Mouse (Mus musculus) lung, embryonic 16.5 days (tissue): ENCODE results near the gene Tram2. TPM values are rescaled to one million over a fixed set of nuclear protein-coding genes. Genes with fewer than 3 reads are reported as not detected.

Source experiments
- ATAC-seq: fragments of 200-750 bp; cut with Nextera tagmentation; 2 replicates; pipeline ENCODE4 v1.8.0; 2017; ENCODE audit warnings: low read depth, mild to moderate bottlenecking, moderate library complexity
- H3K27ac ChIP-seq: fragments of 300-500 bp; sonication (generic); 2 replicates; pipeline ENCODE4 v1.5.1; 2014; ENCODE audit warnings: mild to moderate bottlenecking, control low read depth, low read length
- H3K27me3 ChIP-seq: fragments of 300-500 bp; sonication (generic); 2 replicates; pipeline ENCODE4 v1.6.1; 2014; ENCODE audit warnings: low read depth, low read length, mixed read lengths; ENCODE audit not compliant: control insufficient read depth, insufficient read depth
- H3K36me3 ChIP-seq: fragments of 300-500 bp; sonication (generic); 2 replicates; pipeline ENCODE4 v1.6.1; 2014; ENCODE audit warnings: low read length; ENCODE audit not compliant: control insufficient read depth, insufficient read depth
- H3K4me1 ChIP-seq: fragments of 300-500 bp; sonication (generic); replicated peaks from 2 replicates; pipeline ENCODE4 v1.6.1; 2014; ENCODE audit warnings: low read length, mixed read lengths; ENCODE audit not compliant: control insufficient read depth, insufficient read depth
- H3K4me2 ChIP-seq: fragments of 300-500 bp; sonication (generic); 2 replicates; pipeline ENCODE4 v1.6.1; 2014; ENCODE audit warnings: low read depth, low read length, control low read depth
- H3K4me3 ChIP-seq: fragments of 300-500 bp; sonication (generic); 2 replicates; pipeline ENCODE4 v1.5.1; 2014; ENCODE audit warnings: mild to moderate bottlenecking, low read length, control low read depth
- H3K9ac ChIP-seq: fragments of 300-500 bp; sonication (generic); 2 replicates; pipeline ENCODE4 v1.6.1; 2014; ENCODE audit warnings: low read length, control low read depth
- H3K9me3 ChIP-seq: fragments of 300-500 bp; sonication (generic); 2 replicates; pipeline ENCODE4 v1.6.1; 2016; ENCODE audit warnings: low read length; ENCODE audit not compliant: control insufficient read depth
- WGBS: fragments of 180-500 bp; shearing (Covaris S2); extraction: QIAGEN DNeasy Blood & Tissue Kit; methylation state at CpG from one replicate; pipeline ENCODE4 v1.1.7; 2014; 5-methylcytosine and 5-hydroxymethylcytosine counted together
- polyA plus RNA-seq: library from polyadenylated mRNA; unstranded; fragments of >200 nt; fragmentation: Nextera tagmentation; extraction: Ambion mirVana; gene quantifications from 2 replicates; pipeline ENCODE4 v1.2.1, GENCODE M21; 2015

The Tram2 gene
- polyA plus RNA-seq, 1 experiment from 2014 or later = 8.6 TPM

GRCm38 (mm10) chr1:21086291-21086690, 7.3 kb upstream of the Tram2 start:
- WGBS = 77% methylated on average over 5 of the region's 5 CpGs
- Histone ChIP-seq H3K9ac (no peak overlapping the region), H3K27me3 (no peaks in the 10 kb centered on the region), H3K4me3 (no peak overlapping the region), H3K4me2 (no peak overlapping the region), H3K9me3 (no peaks in the 10 kb centered on the region), H3K4me1 (peaks cover 8% of the 10 kb centered on the region; the same call in 1 of the 2 replicates), H3K27ac (no peak overlapping the region), H3K36me3 (no peaks in the 10 kb centered on the region)
- no peak for ATAC-seq

DNA sequence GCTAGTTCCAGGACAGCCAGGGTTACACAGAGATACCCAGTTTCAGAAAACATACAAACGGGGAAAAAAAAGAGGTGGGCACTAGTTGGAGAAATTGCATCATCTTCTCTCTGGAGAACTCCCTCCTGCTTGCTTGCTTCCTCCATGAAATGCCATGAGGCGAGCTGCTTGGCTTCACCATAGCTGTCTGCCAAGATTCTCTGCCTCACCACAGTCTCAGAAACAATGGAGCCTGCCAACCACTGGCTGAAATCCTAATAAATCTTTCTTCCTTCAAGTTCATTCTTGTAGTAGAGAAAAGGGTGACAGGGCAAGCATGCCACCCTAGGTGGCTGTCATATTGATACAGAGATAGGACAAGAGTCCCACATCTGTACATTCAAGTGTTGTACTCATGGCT, 5.6 kb upstream of the Tram2 start:
- H3K36me3 ChIP-seq = no peaks in the 10 kb centered on the region
- no peaks in the 10 kb centered on the region for H3K9me3 ChIP-seq
- H3K27ac ChIP-seq = no peak overlapping the region
- no peak for ATAC-seq
- H3K4me1 ChIP-seq = peaks cover 5% of the 10 kb centered on the region; the same call in 1 of the 2 replicates
- no peak overlapping the region for H3K4me2 ChIP-seq
- 48% methylated on average over 2 of the region's 2 CpGs for WGBS
- no peak overlapping the region for H3K4me3 ChIP-seq
- H3K27me3 ChIP-seq = no peaks in the 10 kb centered on the region
- no peak overlapping the region for H3K9ac ChIP-seq

GRCm38 (mm10) chr1:21080362-21080761, 1.3 kb upstream of the Tram2 start:
- Histone ChIP-seq H3K27ac (no peak overlapping the region), H3K27me3 (no peaks in the 10 kb centered on the region), H3K9ac (no peak overlapping the region), H3K36me3 (no peaks in the 10 kb centered on the region), H3K4me3 (no peak overlapping the region), H3K4me1 (peaks cover 28% of the 10 kb centered on the region), H3K4me2 (no peak overlapping the region), H3K9me3 (no peaks in the 10 kb centered on the region)
- no peak for ATAC-seq
- WGBS = 87% methylated on average over 12 of the region's 12 CpGs

DNA sequence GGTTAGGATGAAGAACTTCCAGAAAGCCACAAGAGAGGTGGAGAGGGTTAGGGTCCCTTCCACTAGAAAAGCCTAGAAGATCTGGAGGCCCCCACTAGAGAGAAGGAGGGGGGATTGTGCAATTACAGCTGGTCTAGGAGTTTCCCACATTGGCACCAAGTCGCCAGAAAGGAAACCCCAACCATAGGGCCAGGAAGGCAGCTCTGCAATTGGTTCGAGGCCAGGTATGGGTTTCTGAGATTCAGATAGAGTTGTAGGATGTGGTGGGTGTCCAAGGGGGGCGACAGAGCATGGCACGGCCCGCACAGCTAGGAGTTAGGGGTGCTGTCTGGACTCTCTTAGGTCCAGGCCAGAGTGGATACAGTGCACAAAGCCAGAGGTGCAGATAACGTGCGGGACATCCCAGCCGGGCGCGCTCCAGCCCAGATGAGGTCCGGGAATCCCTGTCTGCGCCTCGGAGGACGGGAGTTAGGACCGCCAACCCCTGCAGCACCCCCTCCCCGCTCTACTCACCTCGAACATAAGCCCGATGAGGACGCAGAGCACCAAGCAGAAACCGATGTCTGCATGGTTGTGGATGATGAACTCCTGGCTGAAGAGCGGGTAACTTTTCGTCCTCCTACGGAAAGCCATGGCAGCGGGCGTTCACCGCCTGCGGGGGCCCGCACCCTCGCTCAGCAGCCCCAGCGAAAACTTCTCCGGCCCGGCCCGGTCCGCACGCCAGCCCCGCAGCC, 381 bp downstream of the Tram2 start:
- H3K27me3 ChIP-seq = no peaks in the 10 kb centered on the region
- ATAC-seq = peak; percentile 43
- WGBS = under 1% methylated on average over 29 of the region's 36 CpGs
- H3K36me3 ChIP-seq = no peaks in the 10 kb centered on the region
- no peaks in the 10 kb centered on the region for H3K9me3 ChIP-seq
- peaks cover 39% of the 10 kb centered on the region for H3K4me1 ChIP-seq
- peak overlapping the region; percentile 76 for H3K9ac ChIP-seq
- H3K4me3 ChIP-seq = peak overlapping the region; percentile 73
- peak overlapping the region; percentile 51 for H3K4me2 ChIP-seq
- H3K27ac ChIP-seq = peak overlapping the region; percentile 47

- Histone ChIP-seq H3K4me2 (peak overlapping the region; percentile 51), H3K9me3 (no peaks in the 10 kb centered on the region), H3K4me1 (peaks cover 43% of the 10 kb centered on the region), H3K36me3 (no peaks in the 10 kb centered on the region), H3K27ac (no peak overlapping the region), H3K27me3 (no peaks in the 10 kb centered on the region), H3K4me3 (peak overlapping the region; percentile 73), H3K9ac (peak overlapping the region; percentile 76)
- 52% methylated on average over 7 of the region's 7 CpGs for WGBS
- no peak for ATAC-seq
These were observed 1.4 kb downstream of the Tram2 start for GRCm38 (mm10) chr1:21077619-21078018.

- 46% methylated on average over 5 of the region's 5 CpGs for WGBS
- Histone ChIP-seq H3K9me3 (no peaks in the 10 kb centered on the region), H3K36me3 (no peaks in the 10 kb centered on the region), H3K4me1 (peaks cover 43% of the 10 kb centered on the region), H3K4me2 (peak overlapping the region; percentile 51), H3K27ac (no peak overlapping the region), H3K4me3 (peak overlapping the region; percentile 73), H3K9ac (peak overlapping the region; percentile 76), H3K27me3 (no peaks in the 10 kb centered on the region)
- ATAC-seq = no peak
These were observed 1.8 kb downstream of the Tram2 start for GRCm38 (mm10) chr1:21077191-21077590.

- peak overlapping the region; percentile 85 for H3K27ac ChIP-seq
- H3K4me1 ChIP-seq = peaks cover 43% of the 10 kb centered on the region
- ATAC-seq = no peak
- no peaks in the 10 kb centered on the region for H3K27me3 ChIP-seq
- H3K9ac ChIP-seq = peak overlapping the region; percentile 4; the same call in 1 of the 2 replicates
- H3K36me3 ChIP-seq = no peaks in the 10 kb centered on the region
- 2% methylated on average over 6 of the region's 6 CpGs for WGBS
- H3K9me3 ChIP-seq = no peaks in the 10 kb centered on the region
- peak overlapping the region; percentile 24 for H3K4me3 ChIP-seq
- H3K4me2 ChIP-seq = peak overlapping the region; percentile 51
These were observed 3.0 kb downstream of the Tram2 start for GRCm38 (mm10) chr1:21075986-21076495.

DNA sequence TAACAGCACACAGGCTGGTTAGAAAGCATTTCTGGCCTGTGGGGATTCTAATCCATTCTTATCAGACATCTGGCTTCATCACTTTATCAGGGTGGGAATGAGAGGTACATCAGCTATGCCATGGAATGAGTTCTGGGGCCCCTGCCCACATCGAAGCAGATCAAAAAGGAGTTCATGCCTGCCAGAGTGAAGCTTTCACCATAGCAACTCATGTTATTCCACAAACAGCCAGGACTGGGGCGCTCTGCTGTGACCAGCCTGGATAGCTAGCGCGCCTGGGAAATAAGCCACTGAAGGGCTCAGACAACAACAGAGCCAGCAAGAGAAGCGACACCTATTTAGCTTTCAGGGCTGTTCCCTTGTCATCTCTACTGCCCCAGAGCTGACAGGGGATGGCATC, 4.8 kb downstream of the Tram2 start:
- Histone ChIP-seq H3K27me3 (no peaks in the 10 kb centered on the region), H3K27ac (no peak overlapping the region), H3K4me1 (peaks cover 48% of the 10 kb centered on the region), H3K36me3 (no peaks in the 10 kb centered on the region), H3K4me2 (no peak overlapping the region), H3K4me3 (no peak overlapping the region), H3K9me3 (no peaks in the 10 kb centered on the region), H3K9ac (no peak overlapping the region)
- no peak for ATAC-seq
- 77% methylated on average over 5 of the region's 5 CpGs for WGBS

GRCm38 (mm10) chr1:21072875-21073444, 6.1 kb downstream of the Tram2 start:
- Histone ChIP-seq H3K27me3 (no peaks in the 10 kb centered on the region), H3K9ac (no peak overlapping the region), H3K36me3 (no peaks in the 10 kb centered on the region), H3K9me3 (no peaks in the 10 kb centered on the region), H3K27ac (no peak overlapping the region), H3K4me3 (no peak overlapping the region), H3K4me1 (peaks cover 46% of the 10 kb centered on the region), H3K4me2 (no peak overlapping the region)
- no peak for ATAC-seq
- WGBS = 58% methylated on average over 12 of the region's 12 CpGs
